Mouse (Mus musculus) heart, embryonic 16.5 days (tissue): ENCODE data around the gene Hnrnpdl. TPM values are rescaled to one million over a fixed set of nuclear protein-coding genes. Genes with fewer than 3 reads are reported as not detected.

ENCODE experiments used
- ATAC-seq: fragments of 200-750 bp; cut with Nextera tagmentation; replicated peaks from 2 replicates; pipeline ENCODE4 v1.8.0; 2017; ENCODE audit warnings: moderate number of reproducible peaks; ENCODE audit not compliant: insufficient read depth, low FRiP score; ENCODE audit errors: extremely low read depth
- H3K27ac ChIP-seq: fragments of 300-500 bp; sonication (generic); 2 replicates; pipeline ENCODE4 v1.5.1; 2014; ENCODE audit warnings: mild to moderate bottlenecking, low read length, control low read depth, moderate library complexity
- H3K27me3 ChIP-seq: fragments of 300-500 bp; sonication (generic); 2 replicates; pipeline ENCODE4 v1.6.1; 2014; ENCODE audit warnings: low read length, mixed read lengths; ENCODE audit not compliant: control insufficient read depth, insufficient read depth
- H3K36me3 ChIP-seq: fragments of 300-500 bp; sonication (generic); 2 replicates; pipeline ENCODE4 v1.6.1; 2014; ENCODE audit not compliant: control insufficient read depth, insufficient read depth
- H3K4me1 ChIP-seq: fragments of 300-500 bp; sonication (generic); 2 replicates; pipeline ENCODE4 v1.6.1; 2014; ENCODE audit warnings: low read length, mixed read lengths; ENCODE audit not compliant: control insufficient read depth, insufficient read depth
- H3K4me2 ChIP-seq: fragments of 300-500 bp; sonication (generic); 2 replicates; pipeline ENCODE4 v1.6.1; 2014; ENCODE audit warnings: low read depth, mild to moderate bottlenecking, control low read depth, low read length
- H3K4me3 ChIP-seq: fragments of 300-500 bp; sonication (generic); 2 replicates; pipeline ENCODE4 v1.5.1; 2014; ENCODE audit warnings: mild to moderate bottlenecking, control low read depth, low read length
- H3K9ac ChIP-seq: fragments of 300-500 bp; sonication (generic); 2 replicates; pipeline ENCODE4 v1.6.1; 2014; ENCODE audit warnings: low read length, control low read depth
- H3K9me3 ChIP-seq: fragments of 300-500 bp; sonication (generic); replicated peaks from 2 replicates; pipeline ENCODE4 v1.6.1; 2016; ENCODE audit warnings: low read length; ENCODE audit not compliant: control insufficient read depth
- WGBS: fragments of 180-500 bp; shearing (Covaris S2); extraction: QIAGEN DNeasy Blood & Tissue Kit; methylation state at CpG from one replicate; pipeline ENCODE4 v1.1.7; 2014; 5-methylcytosine and 5-hydroxymethylcytosine counted together
- polyA plus RNA-seq: library from polyadenylated mRNA; unstranded; fragments of >200 nt; fragmentation: Nextera tagmentation; extraction: Ambion mirVana; gene quantifications from 2 replicates; pipeline ENCODE4 v1.2.1, GENCODE M21; 2015

Hnrnpdl gene
- polyA plus RNA-seq, 1 experiment from 2014 or later: 86.0 TPM

GRCm38 (mm10) chr5:100070255-100070654, 30.8 kb upstream of the Hnrnpdl start:
- Histone ChIP-seq H3K9me3 (no peaks in the 10 kb centered on the region), H3K36me3 (peaks cover 9% of the 10 kb centered on the region), H3K9ac (no peak overlapping the region), H3K4me1 (no peaks in the 10 kb centered on the region), H3K27me3 (no peaks in the 10 kb centered on the region), H3K4me3 (no peak overlapping the region), H3K4me2 (no peak overlapping the region), H3K27ac (no peak overlapping the region)
- ATAC-seq: 0 out of 2 replicates have a peak, but pooled peaks have one; percentile 28
- WGBS: 23% methylated on average over 3 of the region's 3 CpGs

- no peak overlapping the region for H3K4me3 ChIP-seq
- no peaks in the 10 kb centered on the region for H3K27me3 ChIP-seq
- 87% methylated on average over 2 of the region's 2 CpGs for WGBS
- no peak overlapping the region for H3K9ac ChIP-seq
- H3K36me3 ChIP-seq: peaks cover 9% of the 10 kb centered on the region
- no peaks in the 10 kb centered on the region for H3K9me3 ChIP-seq
- ATAC-seq: no peak
- H3K4me1 ChIP-seq: no peaks in the 10 kb centered on the region
- no peak overlapping the region for H3K4me2 ChIP-seq
- no peak overlapping the region for H3K27ac ChIP-seq
Observed at GRCm38 (mm10) chr5:100069526-100069925, 30.1 kb upstream of the Hnrnpdl start.

- no peak for ATAC-seq
- no peaks in the 10 kb centered on the region for H3K4me1 ChIP-seq
- H3K27ac ChIP-seq: no peak overlapping the region
- peaks cover 22% of the 10 kb centered on the region for H3K36me3 ChIP-seq
- H3K9me3 ChIP-seq: no peaks in the 10 kb centered on the region
- no peaks in the 10 kb centered on the region for H3K27me3 ChIP-seq
- WGBS: 88% methylated on average over 16 of the region's 16 CpGs
- no peak overlapping the region for H3K4me3 ChIP-seq
- H3K9ac ChIP-seq: no peak overlapping the region
- no peak overlapping the region for H3K4me2 ChIP-seq
Observed at GRCm38 (mm10) chr5:100067579-100067978, 28.1 kb upstream of the Hnrnpdl start.

- no peak overlapping the region for H3K9ac ChIP-seq
- no peak for ATAC-seq
- H3K9me3 ChIP-seq: no peaks in the 10 kb centered on the region
- whole genome bisulfite sequencing: 93% methylated on average over 14 of the region's 14 CpGs
- no peak overlapping the region for H3K27ac ChIP-seq
- peaks cover 39% of the 10 kb centered on the region for H3K36me3 ChIP-seq
- H3K4me1 ChIP-seq: peaks cover 3% of the 10 kb centered on the region
- no peak overlapping the region for H3K4me2 ChIP-seq
- no peaks in the 10 kb centered on the region for H3K27me3 ChIP-seq
- H3K4me3 ChIP-seq: no peak overlapping the region
Observed at GRCm38 (mm10) chr5:100060876-100061275, 21.4 kb upstream of the Hnrnpdl start.

- no peaks in the 10 kb centered on the region for H3K9me3 ChIP-seq
- no peak for ATAC-seq
- no peaks in the 10 kb centered on the region for H3K27me3 ChIP-seq
- 79% methylated on average over 6 of the region's 6 CpGs for WGBS
- H3K9ac ChIP-seq: no peak overlapping the region
- no peak overlapping the region for H3K4me2 ChIP-seq
- H3K36me3 ChIP-seq: peaks cover 38% of the 10 kb centered on the region
- no peak overlapping the region for H3K4me3 ChIP-seq
- H3K27ac ChIP-seq: no peak overlapping the region
- H3K4me1 ChIP-seq: peaks cover 18% of the 10 kb centered on the region
Observed at GRCm38 (mm10) chr5:100059326-100059725, 19.9 kb upstream of the Hnrnpdl start.

GRCm38 (mm10) chr5:100058729-100059128, 19.3 kb upstream of the Hnrnpdl start:
- Histone ChIP-seq H3K4me3 (no peak overlapping the region), H3K27ac (no peak overlapping the region), H3K4me1 (peaks cover 20% of the 10 kb centered on the region), H3K9ac (no peak overlapping the region), H3K27me3 (no peaks in the 10 kb centered on the region), H3K9me3 (no peaks in the 10 kb centered on the region), H3K36me3 (peaks cover 32% of the 10 kb centered on the region), H3K4me2 (no peak overlapping the region)
- ATAC-seq: no peak
- 78% methylated on average over 6 of the region's 6 CpGs for WGBS

- H3K27me3 ChIP-seq: no peaks in the 10 kb centered on the region
- H3K36me3 ChIP-seq: peaks cover 30% of the 10 kb centered on the region
- peaks cover 20% of the 10 kb centered on the region for H3K4me1 ChIP-seq
- no peak overlapping the region for H3K4me3 ChIP-seq
- H3K9me3 ChIP-seq: no peaks in the 10 kb centered on the region
- whole genome bisulfite sequencing: 79% methylated on average over 13 of the region's 15 CpGs
- no peak overlapping the region for H3K4me2 ChIP-seq
- H3K9ac ChIP-seq: no peak overlapping the region
- no peak for ATAC-seq
- no peak overlapping the region for H3K27ac ChIP-seq
Observed at GRCm38 (mm10) chr5:100057461-100058209, 18.2 kb upstream of the Hnrnpdl start.

- Histone ChIP-seq H3K4me2 (no peak overlapping the region), H3K4me3 (no peak overlapping the region), H3K9ac (no peak overlapping the region), H3K27me3 (no peaks in the 10 kb centered on the region), H3K36me3 (peaks cover 17% of the 10 kb centered on the region), H3K4me1 (peaks cover 20% of the 10 kb centered on the region), H3K27ac (no peak overlapping the region), H3K9me3 (no peaks in the 10 kb centered on the region)
- 48% methylated on average over 5 of the region's 5 CpGs for WGBS
- ATAC-seq: no peak
Observed at GRCm38 (mm10) chr5:100055866-100056369, 16.5 kb upstream of the Hnrnpdl start.

GRCm38 (mm10) chr5:100054807-100055547, 15.5 kb upstream of the Hnrnpdl start:
- H3K27ac ChIP-seq: peak overlapping the region; percentile 47
- peaks cover 14% of the 10 kb centered on the region for H3K36me3 ChIP-seq
- no peak overlapping the region for H3K4me3 ChIP-seq
- H3K4me1 ChIP-seq: peaks cover 20% of the 10 kb centered on the region
- peak; percentile 68; the same call in 1 of the 2 replicates for ATAC-seq
- 60% methylated on average over 11 of the region's 11 CpGs for WGBS
- no peak overlapping the region for H3K9ac ChIP-seq
- H3K9me3 ChIP-seq: no peaks in the 10 kb centered on the region
- H3K27me3 ChIP-seq: no peaks in the 10 kb centered on the region
- no peak overlapping the region for H3K4me2 ChIP-seq
